Mouse (Mus musculus): Measurements from ENCODE around the gene Spice1.

DNA sequence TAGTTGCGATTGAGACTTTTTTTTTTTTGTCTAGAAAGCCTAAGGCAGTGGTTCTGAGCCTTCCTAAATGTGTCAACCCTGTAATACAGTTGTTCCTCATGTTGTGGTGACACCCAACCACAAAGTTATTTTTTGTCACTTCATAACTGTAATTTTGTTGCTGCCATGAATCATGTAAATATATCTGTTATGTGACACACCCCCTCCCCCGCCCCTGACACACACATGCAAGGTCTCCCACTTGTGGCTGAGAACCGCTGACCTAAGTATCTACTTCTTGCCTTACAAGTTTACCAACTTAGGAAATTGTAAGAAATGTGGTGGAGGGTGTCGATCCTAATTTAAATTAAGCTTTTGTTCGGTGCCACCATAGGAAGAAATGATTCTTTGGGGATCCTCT lies 58.0 kb downstream of the Spice1 start:
- TF ChIP-seq POLR2A (IDR thresholded peaks at IDR 0.05; ENCODE audit: borderline replicate concordance, extremely low read depth, low read depth, low read length) (no peak), CTCF (IDR thresholded peaks at IDR 0.05; ENCODE audit: insufficient read depth, low read length) (no peak)

All from lung, adult 2 months (tissue).